Mouse (Mus musculus) neural tube, embryonic 12.5 days (tissue): Measurements from ENCODE around the gene Akr1d1. TPM values are rescaled to one million over a fixed set of nuclear protein-coding genes. Genes with fewer than 3 reads are reported as not detected.

Source experiments
- ATAC-seq: fragments of 200-750 bp; cut with Nextera tagmentation; 2 replicates; pipeline ENCODE4 v1.8.0; 2017; ENCODE audit warnings: low read depth, mild to moderate bottlenecking, moderate TSS enrichment, moderate library complexity; ENCODE audit not compliant: low FRiP score
- H3K27ac ChIP-seq: fragments of 300-500 bp; sonication (generic); 2 replicates; pipeline ENCODE4 v1.5.1; 2016
- H3K27me3 ChIP-seq: fragments of 300-500 bp; sonication (generic); replicated peaks from 2 replicates; pipeline ENCODE4 v1.6.1; 2016; ENCODE audit warnings: mild to moderate bottlenecking
- H3K36me3 ChIP-seq: fragments of 300-500 bp; sonication (generic); 2 replicates; pipeline ENCODE4 v1.6.1; 2016; ENCODE audit warnings: mild to moderate bottlenecking
- H3K4me1 ChIP-seq: fragments of 300-500 bp; sonication (generic); 2 replicates; pipeline ENCODE4 v1.6.1; 2016
- H3K4me2 ChIP-seq: fragments of 300-500 bp; sonication (generic); replicated peaks from 2 replicates; pipeline ENCODE4 v1.6.1; 2016; ENCODE audit warnings: mild to moderate bottlenecking
- H3K4me3 ChIP-seq: fragments of 300-500 bp; sonication (generic); 2 replicates; pipeline ENCODE4 v1.5.1; 2016
- H3K9ac ChIP-seq: fragments of 300-500 bp; sonication (generic); 2 replicates; pipeline ENCODE4 v1.6.1; 2016; ENCODE audit warnings: mild to moderate bottlenecking
- H3K9me3 ChIP-seq: fragments of 300-500 bp; sonication (generic); 2 replicates; pipeline ENCODE4 v1.6.1; 2016; ENCODE audit warnings: mild to moderate bottlenecking
- WGBS: fragments of 180-500 bp; shearing (Covaris S2); methylation state at CpG from one replicate; pipeline ENCODE4 v1.1.7; 2016; 5-methylcytosine and 5-hydroxymethylcytosine counted together
- polyA plus RNA-seq: library from polyadenylated mRNA; unstranded; fragments of >200 nt; fragmentation: Nextera tagmentation; extraction: Ambion mirVana; gene quantifications from 2 replicates; pipeline ENCODE4 v1.2.1, GENCODE M21; 2016

Gene Akr1d1
- polyA plus RNA-seq = not detected in 2 replicates

DNA sequence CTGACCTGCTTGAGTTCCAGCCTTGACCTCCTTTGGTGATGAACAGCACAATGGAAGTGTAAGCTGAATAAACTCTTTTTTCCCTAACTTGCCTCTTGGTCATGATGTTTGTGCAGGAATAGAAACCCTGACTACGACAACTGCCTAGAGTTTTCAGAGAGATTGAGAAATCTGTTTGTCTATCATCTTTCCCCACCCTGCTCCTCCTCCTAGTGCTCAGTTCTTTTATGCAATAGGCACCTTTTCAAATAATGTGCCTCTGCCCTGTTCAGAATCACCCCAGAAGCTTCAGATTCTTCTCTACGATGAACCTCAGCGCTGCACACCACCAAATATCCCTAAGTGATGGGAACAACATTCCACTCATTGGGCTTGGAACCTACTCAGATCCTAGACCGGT, at the start of gene Akr1d1:
TSS of gene Akr1d1 (plus strand) at position 234 of the 400 bp plus-strand sequence.
- H3K9me3 ChIP-seq = no peaks in the 10 kb centered on the region
- 96% methylated on average over 4 of the region's 4 CpGs for WGBS
- ATAC-seq = no peak
- H3K9ac ChIP-seq = no peak within 1 kb of the TSS
- H3K4me1 ChIP-seq = no peaks in the 10 kb centered on the region
- no peaks in the 10 kb centered on the region for H3K27me3 ChIP-seq
- no peak within 1 kb of the TSS for H3K27ac ChIP-seq
- H3K4me2 ChIP-seq = no peak within 1 kb of the TSS
- no peak within 1 kb of the TSS for H3K4me3 ChIP-seq
- no peaks in the 10 kb centered on the region for H3K36me3 ChIP-seq

GRCm38 (mm10) chr6:37481147-37481546, 48.8 kb upstream of the Akr1d1 start:
- H3K9ac ChIP-seq = no peak overlapping the region
- no peaks in the 10 kb centered on the region for H3K9me3 ChIP-seq
- no peak overlapping the region for H3K4me3 ChIP-seq
- no peak for ATAC-seq
- H3K27me3 ChIP-seq = no peaks in the 10 kb centered on the region
- WGBS = 95% methylated on average over 3 of the region's 3 CpGs
- no peaks in the 10 kb centered on the region for H3K36me3 ChIP-seq
- no peak overlapping the region for H3K27ac ChIP-seq
- no peak overlapping the region for H3K4me2 ChIP-seq
- no peaks in the 10 kb centered on the region for H3K4me1 ChIP-seq

- Histone ChIP-seq H3K4me1 (no peaks in the 10 kb centered on the region), H3K9ac (no peak overlapping the region), H3K36me3 (no peaks in the 10 kb centered on the region), H3K27ac (no peak overlapping the region), H3K4me2 (no peak overlapping the region), H3K27me3 (no peaks in the 10 kb centered on the region), H3K4me3 (no peak overlapping the region), H3K9me3 (no peaks in the 10 kb centered on the region)
- ATAC-seq = no peak
- 12% methylated on average over 5 of the region's 5 CpGs for WGBS
Observed at GRCm38 (mm10) chr6:37483262-37483661, 46.7 kb upstream of the Akr1d1 start.

DNA sequence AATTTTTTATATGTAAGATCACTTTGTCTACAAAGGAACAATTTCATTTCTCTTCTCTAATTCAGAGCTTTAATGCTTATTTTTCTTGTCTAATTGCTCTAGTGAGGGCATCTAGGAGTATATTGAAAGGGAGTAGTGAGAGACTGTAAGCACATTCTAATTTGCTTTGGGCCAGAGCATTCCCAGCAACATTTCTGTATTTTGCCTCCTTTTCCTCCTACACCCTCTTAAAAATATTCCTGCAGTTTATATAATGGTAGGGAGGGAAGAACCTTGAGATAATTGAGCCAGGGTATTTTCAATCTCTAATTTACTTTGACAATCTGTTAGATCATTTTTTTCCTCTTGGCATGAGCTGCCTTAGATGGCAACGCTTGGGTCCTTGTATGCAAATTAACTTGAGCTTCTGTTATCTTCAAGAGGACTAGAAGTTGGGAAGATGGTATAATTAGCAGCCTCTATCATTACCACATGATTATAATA, 45.3 kb upstream of the Akr1d1 start:
- Histone ChIP-seq H3K9ac (no peak overlapping the region), H3K4me1 (no peaks in the 10 kb centered on the region), H3K27me3 (no peaks in the 10 kb centered on the region), H3K27ac (no peak overlapping the region), H3K9me3 (no peaks in the 10 kb centered on the region), H3K36me3 (no peaks in the 10 kb centered on the region), H3K4me3 (no peak overlapping the region), H3K4me2 (no peak overlapping the region)
- ATAC-seq = no peak
- WGBS = 78% methylated on average over 1 of the region's 1 CpGs

DNA sequence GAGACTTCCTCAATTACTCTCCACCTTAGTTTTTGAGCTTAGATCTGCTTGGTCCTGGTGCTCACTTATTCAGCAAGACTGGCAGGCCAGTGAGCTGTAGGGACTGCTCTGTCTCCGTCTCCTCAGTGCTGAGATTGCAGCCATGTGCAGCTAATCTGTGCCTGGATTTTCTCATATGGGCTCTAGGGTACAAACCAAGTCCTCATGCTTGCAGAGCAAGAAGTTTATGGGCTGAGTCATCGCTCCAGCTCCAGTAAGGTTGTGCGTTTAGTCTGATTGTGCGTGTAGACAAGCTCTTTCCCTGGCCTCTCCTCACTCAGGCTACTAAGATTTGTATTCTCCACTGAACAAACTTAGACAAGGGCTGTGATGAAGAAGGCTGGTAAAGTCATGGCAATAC, 43.5 kb upstream of the Akr1d1 start:
- no peaks in the 10 kb centered on the region for H3K9me3 ChIP-seq
- no peak for ATAC-seq
- H3K4me3 ChIP-seq = no peak overlapping the region
- no peak overlapping the region for H3K4me2 ChIP-seq
- WGBS = 84% methylated on average over 4 of the region's 4 CpGs
- H3K36me3 ChIP-seq = no peaks in the 10 kb centered on the region
- H3K9ac ChIP-seq = no peak overlapping the region
- H3K27me3 ChIP-seq = no peaks in the 10 kb centered on the region
- no peak overlapping the region for H3K27ac ChIP-seq
- no peaks in the 10 kb centered on the region for H3K4me1 ChIP-seq

DNA sequence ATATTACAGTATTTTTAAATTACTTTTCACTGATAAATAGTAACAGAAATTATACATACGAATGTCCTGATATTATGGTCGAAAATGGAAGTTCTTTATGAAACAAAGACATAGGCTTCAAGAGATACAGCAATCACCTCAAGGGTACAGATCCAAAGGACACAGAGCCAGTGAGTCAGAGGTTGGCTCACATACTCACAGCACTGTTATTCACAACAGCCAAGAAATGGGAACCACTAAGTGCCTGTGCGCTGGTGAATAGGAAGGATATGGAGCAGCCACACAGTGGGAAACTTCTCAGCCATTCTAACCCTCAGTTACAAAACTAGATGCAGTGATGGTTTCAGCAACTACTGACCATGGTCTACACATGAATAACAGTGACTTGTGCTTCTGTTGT, 37.7 kb upstream of the Akr1d1 start:
- WGBS = 88% methylated on average over 3 of the region's 3 CpGs
- H3K9ac ChIP-seq = no peak overlapping the region
- no peaks in the 10 kb centered on the region for H3K27me3 ChIP-seq
- no peak overlapping the region for H3K4me3 ChIP-seq
- no peak for ATAC-seq
- H3K9me3 ChIP-seq = no peaks in the 10 kb centered on the region
- no peak overlapping the region for H3K4me2 ChIP-seq
- H3K27ac ChIP-seq = no peak overlapping the region
- H3K36me3 ChIP-seq = no peaks in the 10 kb centered on the region
- H3K4me1 ChIP-seq = no peaks in the 10 kb centered on the region

DNA sequence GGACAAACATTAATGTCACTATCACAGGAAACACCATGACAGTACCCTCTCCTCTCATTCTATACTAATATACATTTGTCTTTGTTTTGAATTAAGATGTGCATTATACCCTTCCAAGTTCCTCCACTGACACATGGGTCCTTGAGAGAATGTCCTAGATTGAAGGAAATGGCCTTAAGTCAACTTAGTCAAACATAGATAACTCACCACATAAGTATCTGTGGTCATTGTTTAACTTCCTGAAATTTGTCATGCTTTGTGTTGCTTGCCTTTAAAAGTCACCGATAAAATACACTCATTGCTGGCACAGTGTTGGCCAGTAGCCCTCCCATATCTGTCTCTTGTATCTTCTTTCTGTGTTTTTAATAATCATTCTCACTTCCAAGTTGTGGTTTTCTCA, 35.0 kb upstream of the Akr1d1 start:
- 84% methylated on average over 1 of the region's 1 CpGs for WGBS
- no peak overlapping the region for H3K4me3 ChIP-seq
- no peaks in the 10 kb centered on the region for H3K4me1 ChIP-seq
- no peak for ATAC-seq
- peaks cover 7% of the 10 kb centered on the region; the same call in 1 of the 2 replicates for H3K9me3 ChIP-seq
- no peak overlapping the region for H3K27ac ChIP-seq
- H3K36me3 ChIP-seq = no peaks in the 10 kb centered on the region
- H3K27me3 ChIP-seq = no peaks in the 10 kb centered on the region
- H3K9ac ChIP-seq = no peak overlapping the region
- no peak overlapping the region for H3K4me2 ChIP-seq

DNA sequence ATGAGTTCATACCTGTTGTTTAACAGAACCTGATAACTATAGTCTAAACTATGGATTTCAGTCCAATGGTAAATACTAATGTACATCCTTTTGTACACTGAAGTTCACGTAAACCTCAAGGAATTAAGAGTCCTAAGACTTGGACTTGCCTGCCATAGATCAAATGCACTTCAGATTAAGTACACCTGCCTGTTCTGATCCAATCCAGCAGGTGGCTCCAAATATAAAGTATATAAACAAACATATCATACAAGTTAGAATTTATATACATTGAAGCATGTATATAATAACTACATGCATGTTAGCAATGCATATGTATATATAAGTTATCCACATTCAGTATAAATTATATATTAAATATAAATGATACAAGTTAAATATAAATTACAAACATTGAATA, 33.1 kb upstream of the Akr1d1 start:
- ATAC-seq = no peak
- 93% methylated on average over 1 of the region's 1 CpGs for WGBS
- Histone ChIP-seq H3K4me2 (no peak overlapping the region), H3K4me3 (no peak overlapping the region), H3K27ac (no peak overlapping the region), H3K27me3 (no peaks in the 10 kb centered on the region), H3K36me3 (no peaks in the 10 kb centered on the region), H3K9me3 (peaks cover 9% of the 10 kb centered on the region; the same call in 1 of the 2 replicates), H3K4me1 (no peaks in the 10 kb centered on the region), H3K9ac (no peak overlapping the region)

- WGBS = 77% methylated on average over 2 of the region's 2 CpGs
Observed at GRCm38 (mm10) chr6:37505588-37505987, 24.4 kb upstream of the Akr1d1 start.

DNA sequence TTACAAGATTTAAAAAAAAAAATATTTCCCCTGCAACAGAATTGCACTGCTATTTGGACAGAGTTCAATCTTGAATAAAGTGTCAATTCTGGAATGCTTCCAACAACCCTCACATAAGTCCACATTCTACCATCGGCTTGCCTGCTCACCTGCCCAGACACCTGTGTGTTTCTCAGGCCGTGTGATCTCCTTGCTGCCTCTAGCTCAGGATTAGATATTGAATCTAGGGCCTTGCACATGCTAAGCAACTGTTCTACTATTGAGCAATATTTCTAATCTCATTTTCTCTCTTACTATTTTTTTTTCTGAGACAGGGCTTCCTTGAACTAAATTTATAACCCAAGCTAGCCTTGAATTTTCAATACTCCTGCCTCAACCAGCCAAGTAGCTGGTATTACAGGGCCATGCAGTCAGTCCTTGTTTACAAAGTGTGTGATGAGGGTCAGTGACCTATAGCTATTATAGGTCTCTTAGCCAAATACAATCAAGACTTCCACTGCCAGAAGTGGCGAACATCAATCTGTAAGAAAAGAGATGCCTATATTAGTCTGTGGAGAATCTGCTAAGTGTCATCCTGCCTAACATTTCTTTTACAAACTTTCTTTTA, 23.0 kb upstream of the Akr1d1 start:
- Histone ChIP-seq H3K36me3 (no peaks in the 10 kb centered on the region), H3K4me1 (no peaks in the 10 kb centered on the region), H3K27me3 (no peaks in the 10 kb centered on the region), H3K9me3 (no peaks in the 10 kb centered on the region), H3K4me2 (no peak overlapping the region), H3K4me3 (no peak overlapping the region), H3K9ac (no peak overlapping the region), H3K27ac (no peak overlapping the region)
- WGBS = 87% methylated on average over 3 of the region's 3 CpGs
- ATAC-seq = no peak

More at GRCm38 (mm10) chr6:37505588-37505987, 24.4 kb upstream of the Akr1d1 start:
- H3K27me3 ChIP-seq = no peaks in the 10 kb centered on the region
- H3K36me3 ChIP-seq = no peaks in the 10 kb centered on the region
- no peak overlapping the region for H3K9ac ChIP-seq
- H3K4me3 ChIP-seq = no peak overlapping the region
- H3K27ac ChIP-seq = no peak overlapping the region
- ATAC-seq = no peak
- H3K4me2 ChIP-seq = no peak overlapping the region
- H3K4me1 ChIP-seq = no peaks in the 10 kb centered on the region
- no peaks in the 10 kb centered on the region for H3K9me3 ChIP-seq

- ATAC-seq = no peak
- H3K36me3 ChIP-seq = no peaks in the 10 kb centered on the region
- H3K9me3 ChIP-seq = no peaks in the 10 kb centered on the region
- no peak overlapping the region for H3K4me2 ChIP-seq
- H3K4me1 ChIP-seq = no peaks in the 10 kb centered on the region
- H3K4me3 ChIP-seq = no peak overlapping the region
- H3K27ac ChIP-seq = no peak overlapping the region
- H3K9ac ChIP-seq = no peak overlapping the region
- H3K27me3 ChIP-seq = no peaks in the 10 kb centered on the region
Observed at GRCm38 (mm10) chr6:37510786-37511185, 19.2 kb upstream of the Akr1d1 start.

DNA sequence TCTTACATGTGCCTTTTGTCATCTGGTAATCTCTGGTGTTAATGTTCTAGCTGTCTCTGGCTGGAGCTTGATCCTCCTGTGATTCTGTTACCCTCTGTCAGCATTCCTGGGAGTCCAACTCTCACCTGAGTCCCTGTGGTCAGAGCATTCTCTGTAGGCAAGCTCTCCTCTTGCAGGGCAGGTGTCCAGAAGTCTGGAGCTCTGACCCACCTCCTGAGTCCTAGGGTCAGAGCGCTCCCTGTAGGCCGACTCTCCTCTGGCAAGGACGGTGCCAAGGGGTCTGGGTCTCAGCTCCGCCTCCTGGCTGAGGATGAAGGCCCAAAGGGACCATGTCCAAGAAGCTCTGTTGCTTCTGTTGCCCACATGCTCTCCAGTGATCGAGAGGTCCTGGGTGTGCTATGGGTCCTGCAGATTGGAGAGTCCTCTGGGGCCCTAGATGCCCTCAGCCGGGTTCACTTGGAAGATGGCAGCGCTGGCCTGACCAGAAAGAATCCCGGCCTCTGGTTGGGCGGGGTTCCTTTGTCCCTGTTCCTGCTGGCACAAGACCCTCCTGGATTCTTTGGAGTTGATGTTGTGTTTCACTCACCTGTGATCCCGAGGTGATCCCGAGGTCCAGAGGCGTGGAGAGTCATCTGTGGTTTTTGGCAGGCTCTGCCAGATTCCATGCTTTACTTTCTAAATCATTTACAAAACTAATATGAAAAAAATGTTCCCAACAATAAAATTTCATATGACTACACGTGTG, 9.2 kb upstream of the Akr1d1 start:
- Histone ChIP-seq H3K9me3 (no peaks in the 10 kb centered on the region), H3K4me1 (no peaks in the 10 kb centered on the region), H3K36me3 (no peaks in the 10 kb centered on the region), H3K27me3 (no peaks in the 10 kb centered on the region), H3K4me2 (no peak overlapping the region), H3K9ac (no peak overlapping the region), H3K4me3 (no peak overlapping the region), H3K27ac (no peak overlapping the region)
- WGBS = 93% methylated on average over 13 of the region's 13 CpGs
- no peak for ATAC-seq

GRCm38 (mm10) chr6:37532036-37532435, 2.1 kb downstream of the Akr1d1 start:
- 96% methylated on average over 3 of the region's 3 CpGs for WGBS

More at GRCm38 (mm10) chr6:37532036-37532435, 2.1 kb downstream of the Akr1d1 start:
- no peaks in the 10 kb centered on the region for H3K4me1 ChIP-seq
- no peaks in the 10 kb centered on the region for H3K27me3 ChIP-seq
- no peak overlapping the region for H3K4me2 ChIP-seq
- no peak overlapping the region for H3K4me3 ChIP-seq
- no peaks in the 10 kb centered on the region for H3K9me3 ChIP-seq
- no peak overlapping the region for H3K9ac ChIP-seq
- H3K27ac ChIP-seq = no peak overlapping the region
- no peak for ATAC-seq
- no peaks in the 10 kb centered on the region for H3K36me3 ChIP-seq
